Mouse (Mus musculus): ENCODE measurements around the gene Tox2.

DNA sequence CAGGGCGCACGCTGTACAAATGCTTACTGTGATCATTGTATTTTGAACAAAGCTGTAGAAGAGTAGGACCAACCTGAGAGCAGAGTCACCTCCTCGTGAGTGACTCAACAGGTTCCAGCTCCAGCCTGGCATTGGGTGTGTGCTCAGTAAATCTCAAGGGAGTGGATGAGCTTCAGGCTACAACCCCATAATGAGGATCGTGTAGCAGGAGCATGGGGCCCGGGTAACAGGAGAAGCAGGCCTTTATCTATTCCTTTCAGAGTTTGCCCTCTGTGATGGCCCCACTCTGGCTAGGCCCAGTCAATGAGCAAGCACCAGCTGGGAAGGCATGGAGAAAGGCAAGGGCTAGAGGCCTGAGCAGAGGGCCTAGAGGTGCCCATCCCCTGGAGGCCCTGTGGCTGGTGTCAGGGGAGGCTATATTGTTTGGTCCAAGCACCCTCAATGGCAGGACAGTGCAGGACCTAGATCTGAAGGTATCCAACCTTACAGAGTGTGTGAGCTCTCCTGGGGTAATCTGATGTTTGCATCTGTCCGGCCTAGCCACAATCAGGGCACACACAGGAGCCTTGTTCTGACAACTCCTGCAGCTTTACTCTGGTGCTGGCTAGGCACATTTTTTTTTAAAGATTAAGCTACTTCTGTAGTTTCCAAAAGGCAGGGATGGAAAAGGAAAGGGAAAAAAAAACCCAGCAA, 58.6 kb downstream of the Tox2 start:
- no peak for TF ChIP-seq CTCF (IDR thresholded peaks at IDR 0.05; ENCODE audit: extremely low read depth, insufficient read depth, low read length)
- no peak for TF ChIP-seq POLR2A (IDR thresholded peaks at IDR 0.05; ENCODE audit: extremely low read depth, insufficient read depth, low read length)
